Mouse (Mus musculus): Measurements from ENCODE around the gene Slc25a28. TPM values are rescaled to one million over a fixed set of nuclear protein-coding genes. Genes with fewer than 3 reads are reported as not detected.
A peak's percentile ranks its signal among the peaks of the same experiment; 100 is the strongest.

The Slc25a28 gene
- polyA plus RNA-seq, 1 experiment from 2014 or later: 9.6 TPM

DNA sequence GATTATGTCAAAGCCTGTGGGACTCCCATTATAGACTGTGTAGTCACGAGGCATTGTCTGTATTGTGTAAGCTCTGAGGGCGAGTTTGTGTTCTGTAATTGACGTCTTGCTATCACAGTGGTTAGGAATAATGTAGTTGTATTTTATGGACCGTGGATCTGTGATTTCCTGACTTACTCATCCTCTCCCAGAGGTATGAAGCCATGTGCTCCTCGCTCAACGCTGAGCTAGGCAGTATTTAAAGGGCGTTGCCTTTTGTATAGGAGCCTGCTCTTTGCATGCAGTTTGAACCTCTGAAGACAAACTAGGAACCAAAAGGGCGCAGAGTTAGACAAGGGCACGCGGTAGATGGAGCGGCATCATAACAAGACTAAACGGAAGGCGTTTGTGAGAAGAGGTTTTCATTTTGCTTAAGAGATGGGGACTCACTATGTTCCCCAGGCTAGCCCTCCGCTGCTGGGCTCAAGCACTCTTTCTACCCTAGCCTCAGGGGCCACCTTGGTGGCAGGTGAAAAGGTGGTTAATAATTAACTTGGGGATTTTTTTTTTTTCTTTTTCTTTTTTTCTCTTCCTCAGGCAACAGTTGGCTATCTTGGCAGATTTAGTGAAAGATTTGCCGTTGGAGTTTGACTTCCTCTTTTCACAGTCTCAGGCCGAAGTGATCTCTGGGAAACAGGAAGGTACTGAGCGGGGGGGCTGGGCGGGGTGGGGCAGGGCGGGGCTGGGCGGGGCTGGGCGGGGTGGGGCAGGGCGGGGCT, 36.7 kb upstream of the Slc25a28 start:
- Histone ChIP-seq H3K4me3 (ENCODE audit: low read depth, low read length) (no peak overlapping the region), H3K4me1 (replicated peaks; ENCODE audit: control insufficient read depth, insufficient read depth) (no peaks in the 10 kb centered on the region), H3K27me3 (ENCODE audit: control insufficient read depth, insufficient read depth, low read length) (no peaks in the 10 kb centered on the region), H3K9me3 (ENCODE audit: control insufficient read depth, low read length) (no peaks in the 10 kb centered on the region), H3K27ac (replicated peaks) (peak overlapping the region; percentile 67; the same call in 1 of the 2 replicates), H3K36me3 (ENCODE audit: control insufficient read depth, insufficient read depth, low read length) (peaks cover 6% of the 10 kb centered on the region; the same call in 1 of the 2 replicates), H3K4me2 (replicated peaks; ENCODE audit: low read depth) (no peak overlapping the region), H3K9ac (ENCODE audit: low read length) (no peak overlapping the region)
- ATAC-seq (ENCODE audit: low FRiP score, low TSS enrichment) (peak; percentile 77), DNase-seq (ENCODE audit: low spot score) (peak; percentile 50)
- TF ChIP-seq EP300 (optimal IDR thresholded peaks at IDR 0.05) (no peak), CTCF (IDR thresholded peaks at IDR 0.05; ENCODE audit: low read depth) (no peak)
- WGBS: 42% methylated on average over 22 of the region's 22 CpGs

DNA sequence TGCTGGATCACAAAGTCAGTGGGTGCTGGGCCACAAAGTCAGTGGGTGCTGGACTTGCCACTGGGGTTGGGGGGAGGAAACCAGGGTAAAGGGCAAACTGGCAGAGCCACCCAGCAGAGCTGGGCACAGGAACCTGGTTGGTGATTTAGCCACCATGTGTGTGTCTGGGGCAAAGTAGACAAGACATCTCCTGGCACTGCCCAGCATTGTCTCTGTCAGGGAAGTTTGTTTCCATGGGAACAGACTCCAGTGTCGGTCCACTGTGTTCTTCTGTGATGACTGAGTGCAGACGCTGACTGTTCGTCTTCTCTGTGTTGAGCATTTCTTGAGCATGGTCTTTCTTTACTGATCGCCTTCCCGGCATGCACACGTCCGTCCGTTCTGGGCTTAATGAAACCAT, 34.6 kb upstream of the Slc25a28 start:
- 67% methylated on average over 8 of the region's 8 CpGs for WGBS
- DNase-seq (ENCODE audit: low spot score) (no peak), ATAC-seq (ENCODE audit: low FRiP score, low TSS enrichment) (no peak; the same call in 1 of the 2 replicates)
- no peak overlapping the region for H3K9ac ChIP-seq (ENCODE audit: low read length)
- TF ChIP-seq CTCF (IDR thresholded peaks at IDR 0.05; ENCODE audit: low read depth) (no peak), EP300 (optimal IDR thresholded peaks at IDR 0.05) (no peak)
- H3K27me3 ChIP-seq (ENCODE audit: control insufficient read depth, insufficient read depth, low read length): no peaks in the 10 kb centered on the region
- H3K36me3 ChIP-seq (ENCODE audit: control insufficient read depth, insufficient read depth, low read length): peaks cover 4% of the 10 kb centered on the region
- H3K9me3 ChIP-seq (ENCODE audit: control insufficient read depth, low read length): no peaks in the 10 kb centered on the region
- H3K4me2 ChIP-seq (replicated peaks; ENCODE audit: low read depth): no peak overlapping the region
- H3K4me3 ChIP-seq (ENCODE audit: low read depth, low read length): no peak overlapping the region
- no peaks in the 10 kb centered on the region for H3K4me1 ChIP-seq (replicated peaks; ENCODE audit: control insufficient read depth, insufficient read depth)
- peak overlapping the region; percentile 35; the same call in 1 of the 2 replicates for H3K27ac ChIP-seq (replicated peaks)

DNA sequence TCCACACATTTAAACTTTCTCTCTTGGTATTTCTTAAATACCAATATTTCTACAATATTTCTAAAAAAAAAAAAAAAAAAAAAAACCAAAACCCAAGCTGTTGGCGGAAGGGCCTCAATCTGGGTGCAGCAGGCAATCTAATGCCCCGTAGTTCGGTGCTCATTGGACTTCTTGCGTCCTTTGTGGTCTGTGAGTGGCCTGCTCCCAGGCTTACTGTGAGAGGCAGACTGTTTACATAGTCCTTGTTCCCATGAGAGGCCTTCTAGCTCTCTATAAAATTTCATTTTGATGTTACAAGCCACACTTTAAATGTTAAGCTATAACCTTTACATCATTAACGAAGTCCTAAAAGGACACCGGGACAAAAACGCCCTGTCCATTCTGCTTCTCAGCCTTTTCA, 33.5 kb upstream of the Slc25a28 start:
- DNase-seq (ENCODE audit: low spot score) (no peak), ATAC-seq (ENCODE audit: low FRiP score, low TSS enrichment) (no peak)
- WGBS: 85% methylated on average over 7 of the region's 7 CpGs
- no peak overlapping the region for H3K4me3 ChIP-seq (ENCODE audit: low read depth, low read length)
- H3K4me2 ChIP-seq (replicated peaks; ENCODE audit: low read depth): no peak overlapping the region
- H3K4me1 ChIP-seq (replicated peaks; ENCODE audit: control insufficient read depth, insufficient read depth): no peaks in the 10 kb centered on the region
- TF ChIP-seq EP300 (optimal IDR thresholded peaks at IDR 0.05) (no peak), CTCF (IDR thresholded peaks at IDR 0.05; ENCODE audit: low read depth) (no peak)
- H3K9me3 ChIP-seq (ENCODE audit: control insufficient read depth, low read length): no peaks in the 10 kb centered on the region
- no peaks in the 10 kb centered on the region for H3K27me3 ChIP-seq (ENCODE audit: control insufficient read depth, insufficient read depth, low read length)
- H3K27ac ChIP-seq (replicated peaks): no peak overlapping the region
- H3K36me3 ChIP-seq (ENCODE audit: control insufficient read depth, insufficient read depth, low read length): peaks cover 4% of the 10 kb centered on the region
- H3K9ac ChIP-seq (ENCODE audit: low read length): no peak overlapping the region

DNA sequence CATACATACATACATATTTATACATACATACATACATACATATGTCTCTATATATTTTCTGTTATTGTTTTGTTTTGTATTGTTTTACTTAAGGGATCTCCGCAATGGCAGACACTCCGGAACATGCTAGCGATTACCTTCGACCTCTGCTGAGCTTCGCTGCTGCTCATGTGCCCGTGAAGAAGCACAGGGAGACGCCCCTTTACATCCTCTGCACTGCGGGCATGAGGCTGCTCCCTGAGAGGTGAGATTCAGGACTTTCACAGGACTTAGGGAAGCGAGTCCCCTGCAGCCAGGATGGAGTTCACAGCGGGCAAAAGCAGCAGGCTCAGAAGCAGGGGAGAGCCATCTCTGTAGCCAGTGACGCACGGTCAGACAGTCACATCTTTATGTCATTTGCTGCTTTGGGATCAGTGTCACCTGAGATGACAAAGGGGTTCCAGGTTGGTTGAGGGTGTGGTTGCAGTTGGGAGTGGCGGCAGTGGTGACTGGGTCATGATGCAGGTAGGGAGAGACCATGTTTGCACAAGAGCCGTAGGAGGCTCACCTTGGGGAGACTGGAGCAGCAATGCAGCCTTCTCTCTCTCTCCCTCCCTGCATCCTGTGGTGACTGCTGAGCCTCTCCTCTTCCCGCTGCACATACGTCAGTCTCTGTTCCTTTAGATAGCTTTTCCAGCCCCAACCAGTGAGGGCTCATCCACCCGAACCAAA, 30.3 kb upstream of the Slc25a28 start:
- H3K9ac ChIP-seq (ENCODE audit: low read length): no peak overlapping the region
- H3K36me3 ChIP-seq (ENCODE audit: control insufficient read depth, insufficient read depth, low read length): peaks cover 8% of the 10 kb centered on the region
- H3K9me3 ChIP-seq (ENCODE audit: control insufficient read depth, low read length): no peaks in the 10 kb centered on the region
- no peaks in the 10 kb centered on the region for H3K4me1 ChIP-seq (replicated peaks; ENCODE audit: control insufficient read depth, insufficient read depth)
- peak; percentile 89 for ATAC-seq (ENCODE audit: low FRiP score, low TSS enrichment)
- H3K27ac ChIP-seq (replicated peaks): peak overlapping the region; percentile 30; the same call in 1 of the 2 replicates
- DNase-seq (ENCODE audit: low spot score): peak; percentile 61
- H3K4me3 ChIP-seq (ENCODE audit: low read depth, low read length): no peak overlapping the region
- no peak overlapping the region for H3K4me2 ChIP-seq (replicated peaks; ENCODE audit: low read depth)
- TF ChIP-seq CTCF (IDR thresholded peaks at IDR 0.05; ENCODE audit: low read depth) (no peak), EP300 (optimal IDR thresholded peaks at IDR 0.05) (no peak)
- H3K27me3 ChIP-seq (ENCODE audit: control insufficient read depth, insufficient read depth, low read length): no peaks in the 10 kb centered on the region
- WGBS: 76% methylated on average over 17 of the region's 17 CpGs

DNA sequence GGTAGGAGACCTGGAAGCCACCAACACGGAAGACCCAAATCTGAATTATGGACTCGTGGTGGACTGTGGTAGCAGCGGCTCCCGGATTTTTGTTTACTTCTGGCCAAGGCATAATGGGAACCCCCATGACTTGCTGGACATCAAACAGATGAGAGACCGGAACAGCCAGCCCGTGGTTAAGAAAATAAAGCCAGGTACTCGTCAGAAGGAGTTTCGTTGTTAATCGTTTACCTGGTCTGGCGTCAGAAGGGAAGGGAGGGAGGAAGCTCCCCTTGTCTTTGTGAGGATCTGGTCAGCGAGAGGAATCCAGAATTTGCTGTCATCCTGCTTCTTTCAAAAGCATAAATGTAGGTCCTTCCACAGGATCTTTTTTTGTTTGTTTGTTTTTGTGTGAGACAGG, 29.5 kb upstream of the Slc25a28 start:
- H3K9me3 ChIP-seq (ENCODE audit: control insufficient read depth, low read length): no peaks in the 10 kb centered on the region
- no peak for ATAC-seq (ENCODE audit: low FRiP score, low TSS enrichment)
- peaks cover 11% of the 10 kb centered on the region for H3K36me3 ChIP-seq (ENCODE audit: control insufficient read depth, insufficient read depth, low read length)
- H3K4me1 ChIP-seq (replicated peaks; ENCODE audit: control insufficient read depth, insufficient read depth): no peaks in the 10 kb centered on the region
- 56% methylated on average over 11 of the region's 11 CpGs for WGBS
- H3K27me3 ChIP-seq (ENCODE audit: control insufficient read depth, insufficient read depth, low read length): no peaks in the 10 kb centered on the region
- TF ChIP-seq CTCF (IDR thresholded peaks at IDR 0.05; ENCODE audit: low read depth) (no peak), EP300 (optimal IDR thresholded peaks at IDR 0.05) (no peak)
- DNase-seq (ENCODE audit: low spot score): no peak
- no peak overlapping the region for H3K4me2 ChIP-seq (replicated peaks; ENCODE audit: low read depth)
- H3K9ac ChIP-seq (ENCODE audit: low read length): no peak overlapping the region
- H3K27ac ChIP-seq (replicated peaks): no peak overlapping the region
- H3K4me3 ChIP-seq (ENCODE audit: low read depth, low read length): no peak overlapping the region

DNA sequence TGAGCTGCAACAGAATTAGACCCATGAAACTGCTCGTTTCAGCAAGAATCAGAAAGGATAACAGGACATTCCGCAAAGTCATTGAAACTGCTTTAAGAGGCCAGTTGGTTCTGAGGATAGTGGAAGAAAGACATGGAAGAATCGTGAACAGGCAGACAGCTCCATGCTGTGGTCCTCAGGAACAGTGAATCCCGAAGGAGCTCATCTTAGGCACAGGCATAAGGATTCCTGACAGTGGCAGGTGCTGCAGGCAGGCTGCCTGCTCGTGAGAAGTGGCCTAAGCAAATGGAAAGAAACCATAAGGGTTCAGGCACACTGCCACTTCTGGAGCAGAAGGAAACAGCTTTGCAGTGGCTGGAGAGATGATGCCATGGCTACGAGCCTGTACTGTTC, 25.1 kb upstream of the Slc25a28 start:
- TF ChIP-seq EP300 (optimal IDR thresholded peaks at IDR 0.05) (no peak), CTCF (IDR thresholded peaks at IDR 0.05; ENCODE audit: low read depth) (no peak)
- Histone ChIP-seq H3K27me3 (ENCODE audit: control insufficient read depth, insufficient read depth, low read length) (no peaks in the 10 kb centered on the region), H3K4me1 (replicated peaks; ENCODE audit: control insufficient read depth, insufficient read depth) (no peaks in the 10 kb centered on the region), H3K36me3 (ENCODE audit: control insufficient read depth, insufficient read depth, low read length) (0 out of 2 replicates have a peak, but pooled peaks cover 7% of the 10 kb centered on the region), H3K9me3 (ENCODE audit: control insufficient read depth, low read length) (no peaks in the 10 kb centered on the region), H3K9ac (ENCODE audit: low read length) (no peak overlapping the region), H3K4me2 (replicated peaks; ENCODE audit: low read depth) (no peak overlapping the region), H3K27ac (replicated peaks) (no peak overlapping the region), H3K4me3 (ENCODE audit: low read depth, low read length) (no peak overlapping the region)
- DNase-seq (ENCODE audit: low spot score): no peak
- ATAC-seq (ENCODE audit: low FRiP score, low TSS enrichment): no peak
- WGBS: 81% methylated on average over 6 of the region's 6 CpGs

All from stomach, postnatal 0 days (tissue).